Mouse (Mus musculus) Muller cell, postnatal 12 days (primary cell): ENCODE measurements at regions not wholly inside any gene's neighbourhood (a gene's known extent, or its start where the extent isn't known, plus 50 kb on each side); places are given as distances from the start of the nearest gene placed in this dataset.

ENCODE experiments used
- DNase-seq: peaks from one replicate; pipeline ENCODE4 v3.0.0-alpha.2; 2015; ENCODE audit errors: inconsistent ontology term

DNA sequence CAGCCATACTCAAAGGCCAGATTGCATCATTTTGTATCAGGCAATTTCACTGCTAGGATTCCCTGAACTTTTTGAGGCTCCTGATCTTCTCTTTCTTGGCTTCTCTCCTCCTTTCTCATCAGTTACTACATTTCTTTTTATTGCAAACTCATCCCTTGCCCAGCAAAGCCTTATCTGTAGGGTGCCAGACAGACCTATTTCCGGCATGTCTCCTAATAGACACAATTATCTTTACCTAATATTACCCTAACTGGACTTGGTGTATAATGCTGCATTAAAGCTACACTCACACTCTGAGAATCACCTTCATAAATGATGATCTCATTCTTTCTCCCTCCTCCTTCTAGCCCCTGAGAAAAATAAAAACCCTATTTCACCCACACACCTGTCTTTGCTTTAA lies 396.3 kb upstream of the Nrg3 start:
- DNase-seq, result no peak

DNA sequence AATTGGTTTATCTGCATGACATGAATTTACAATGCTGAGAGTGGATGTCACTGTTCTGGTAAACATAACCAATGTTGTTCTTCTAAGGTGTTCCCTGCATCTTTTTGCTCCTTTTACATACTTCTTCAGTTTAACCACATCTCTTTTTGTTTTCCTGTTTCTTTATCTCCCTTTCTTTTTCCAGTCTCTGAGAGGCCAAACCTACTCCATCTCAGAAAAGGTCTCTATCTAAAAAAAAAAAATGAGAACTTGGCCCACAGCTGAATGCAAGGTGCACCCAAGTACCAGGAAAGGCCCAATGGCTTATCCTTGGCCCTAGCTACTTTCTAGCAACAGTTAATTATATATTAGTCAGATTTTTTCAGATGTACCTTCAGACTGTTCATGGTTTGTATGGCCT lies 394.3 kb upstream of the Nrg3 start:
- no peak for DNase-seq

DNA sequence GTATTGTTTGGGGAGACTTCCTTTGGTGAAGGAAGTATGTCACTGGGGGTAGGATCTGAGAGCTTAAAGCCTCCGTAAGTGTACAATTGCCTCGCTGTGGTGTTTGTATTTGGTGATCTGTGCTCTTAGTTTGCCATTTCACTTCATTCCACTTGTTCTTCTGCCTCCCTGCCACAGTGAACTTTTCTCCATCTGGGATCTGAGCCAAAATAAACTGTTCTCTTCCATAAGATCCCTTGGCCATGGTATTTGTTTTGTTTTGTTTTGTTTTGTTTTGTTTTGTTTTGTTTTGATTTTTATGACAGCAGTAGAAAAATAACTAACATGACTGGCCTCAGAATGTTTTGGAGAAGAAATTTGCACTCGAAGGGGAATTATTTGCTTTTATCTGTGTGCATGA lies 387.3 kb upstream of the Nrg3 start:
- DNase-seq, result no peak

DNA sequence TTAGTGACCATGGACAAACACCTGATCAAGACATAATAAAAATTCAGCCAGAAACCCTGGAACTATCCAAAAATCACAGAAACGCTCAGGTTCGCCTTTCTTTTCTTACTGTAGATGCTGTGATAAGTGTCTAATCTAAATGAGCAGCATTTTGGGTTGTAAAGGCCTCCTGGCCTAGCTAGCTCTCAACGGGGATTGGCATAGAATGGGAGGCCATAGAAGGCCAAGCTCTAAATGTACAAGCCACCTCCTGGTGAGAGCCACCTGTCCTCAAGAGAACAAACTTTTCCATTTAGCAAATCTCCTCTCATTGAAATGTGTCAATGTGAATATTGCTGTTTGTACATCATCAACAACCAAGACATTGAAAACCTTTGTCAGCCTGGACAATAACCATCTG lies 386.4 kb upstream of the Nrg3 start:
- DNase-seq, result no peak

DNA sequence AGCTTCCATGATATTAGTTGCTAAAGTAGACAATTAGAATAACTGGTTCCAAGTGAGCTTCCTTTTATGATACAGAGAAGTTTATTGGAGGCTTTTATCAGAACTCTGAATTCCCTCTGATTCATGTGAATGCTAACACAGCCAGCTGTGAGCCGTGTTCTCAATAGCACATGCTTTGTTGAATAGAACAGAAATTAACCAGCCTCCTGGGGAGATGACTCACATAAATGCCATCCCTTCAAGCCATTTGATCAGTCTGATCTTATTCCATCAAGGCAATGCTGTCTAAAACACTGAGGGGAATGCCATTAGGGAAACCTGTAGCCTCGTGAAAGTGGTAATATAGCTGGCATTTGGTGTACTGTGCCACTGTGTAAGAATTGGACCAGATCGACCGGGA lies 380.1 kb upstream of the Nrg3 start:
- DNase-seq, result peak; percentile 93

DNA sequence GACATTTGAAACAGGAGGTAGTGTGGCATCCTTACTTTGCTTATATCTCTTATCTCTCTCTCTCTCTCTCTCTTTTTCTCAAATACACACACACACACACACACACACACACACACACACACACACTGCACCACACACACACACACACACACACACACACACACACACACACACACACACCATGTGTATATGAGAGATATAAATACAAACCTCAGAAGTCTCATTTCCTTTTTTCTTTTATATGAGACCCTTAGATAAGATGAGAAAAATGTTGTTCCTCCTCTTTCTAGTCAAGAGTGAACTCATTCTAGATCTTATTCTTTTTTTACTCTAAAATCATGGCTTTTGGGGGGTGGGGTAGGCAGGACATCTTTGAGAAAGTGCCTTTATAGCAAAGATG lies 379.6 kb upstream of the Nrg3 start:
- DNase-seq, result no peak
